Mouse (Mus musculus) adrenal gland (tissue): Measurements from ENCODE around the gene Ankrd13a.
"Not testable (repeated sequence)": the region's sequence is repeated elsewhere in the genome, so short reads cannot be mapped to it uniquely, and the experiment has no call there.

Experiments
- intact Hi-C: fragments of 180-260 bp; cut with DNase I; formaldehyde crosslinking; loops from one replicate; pipeline ENCODE4 v1.15.1; 2025
- microRNA-seq, 2 experiments: library from miRNA; unstranded; fragments of <30 nt; microRNA quantifications; one replicate each; pipeline ENCODE4; 2019

Gene Ankrd13a

DNA sequence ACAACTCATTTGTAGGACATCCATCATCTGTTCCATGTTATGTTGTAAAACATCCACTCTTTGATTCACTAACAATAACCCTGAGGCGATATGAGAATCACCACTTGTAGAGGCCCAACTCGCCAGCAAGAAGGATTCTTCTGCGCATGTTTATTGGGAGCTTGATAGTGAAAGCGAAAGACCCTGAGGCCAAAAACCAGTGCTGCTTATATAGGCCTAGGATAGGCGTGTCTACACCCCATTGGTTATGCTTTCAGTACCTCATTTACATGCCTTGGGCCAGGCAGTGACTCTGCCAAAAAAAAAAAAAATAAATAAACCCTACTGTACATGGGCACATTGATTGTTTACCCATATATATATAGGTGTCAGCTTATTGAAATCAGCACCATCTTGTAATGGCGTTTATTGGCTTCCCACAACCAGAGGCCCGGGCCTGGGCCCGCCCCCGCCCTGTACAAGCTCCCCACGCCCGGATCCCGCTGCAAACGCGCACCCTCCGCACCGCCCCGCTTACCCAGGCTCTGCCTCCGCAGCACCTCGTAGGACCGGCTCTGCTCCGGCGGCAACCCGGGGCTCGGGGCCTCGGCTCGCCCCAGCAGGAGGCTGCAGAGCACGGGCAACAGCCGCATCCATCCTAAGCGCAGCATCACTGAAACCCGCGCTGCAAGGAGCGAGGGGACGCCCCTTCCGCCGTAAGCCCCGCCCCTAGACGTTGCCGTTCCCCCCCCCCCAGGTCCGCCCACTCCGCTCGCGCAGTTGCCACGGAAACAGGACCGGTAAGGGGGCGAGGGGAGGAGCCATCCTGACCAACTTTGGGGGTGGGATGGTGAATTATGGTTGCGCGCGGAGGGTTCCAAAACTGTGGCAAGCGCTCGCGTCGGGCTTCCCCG lies 48.6 kb downstream of the Ankrd13a start, which contains the start of gene 1500011B03Rik:
TSS of gene 1500011B03Rik (minus strand) at position 673 of the 893 bp plus-strand sequence.
- intact Hi-C loops, result loop anchor here (5.0 kb wide), 1 partner anchor 79 kb away; no protein-coding TSS in a partner anchor

DNA sequence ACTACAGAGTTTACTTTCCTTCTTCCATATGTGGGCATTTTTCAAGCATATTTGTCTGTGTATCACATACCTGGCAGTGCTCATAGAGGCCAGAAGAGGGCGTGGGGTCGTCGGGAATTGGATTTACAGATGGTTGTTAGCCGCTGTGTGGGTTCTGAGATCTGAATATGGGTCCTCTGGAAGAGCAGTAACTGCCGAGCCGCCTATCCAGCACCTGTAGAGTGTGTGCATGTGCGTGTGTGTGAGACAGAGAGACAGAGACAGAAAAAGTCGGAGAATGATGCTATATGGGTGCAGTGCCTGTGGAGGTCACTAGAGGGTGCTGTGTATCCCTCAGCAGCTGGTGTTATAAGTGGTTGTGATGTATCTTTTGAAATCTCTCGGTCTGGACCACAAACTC lies 49.7 kb downstream of the Ankrd13a start:
- intact Hi-C loops, result loop anchor here (5.0 kb wide), 1 partner anchor 78 kb away; no protein-coding TSS in a partner anchor

DNA sequence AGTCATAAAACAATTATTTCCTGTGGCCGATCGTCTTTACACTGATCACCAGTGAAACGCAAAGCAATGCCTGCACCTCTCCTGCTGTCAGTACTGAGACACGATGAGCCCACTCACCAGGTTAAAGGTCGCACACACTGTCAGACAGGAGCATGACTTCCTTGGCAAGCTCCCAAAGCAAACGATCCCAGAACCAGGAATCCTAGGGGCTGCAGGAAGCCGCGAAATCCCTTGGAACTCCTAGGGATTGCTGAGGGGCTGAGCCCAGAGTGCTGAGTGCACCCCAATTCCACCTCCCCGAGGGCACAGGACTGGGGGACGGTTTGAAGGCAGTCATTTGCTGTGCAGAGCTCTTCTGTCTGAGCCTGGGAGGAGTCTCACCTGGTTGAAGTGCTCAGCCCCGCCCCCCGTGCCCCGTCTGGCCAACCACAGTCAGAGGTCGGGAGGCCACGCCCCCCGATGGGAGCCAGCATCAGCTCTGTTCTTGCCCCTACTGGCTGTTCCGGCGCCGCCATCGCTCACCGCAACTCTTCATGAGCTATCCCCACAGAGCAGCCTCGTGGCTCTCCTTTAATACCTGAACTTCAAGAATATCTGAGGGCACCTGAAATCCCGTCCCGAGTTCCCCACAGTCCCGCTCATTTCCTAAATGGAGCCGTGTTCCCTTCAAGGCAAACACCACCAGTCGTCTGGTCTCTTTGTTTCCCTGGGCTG lies 51.7 kb downstream of the Ankrd13a start:
- intact Hi-C loops, result no loop called here

DNA sequence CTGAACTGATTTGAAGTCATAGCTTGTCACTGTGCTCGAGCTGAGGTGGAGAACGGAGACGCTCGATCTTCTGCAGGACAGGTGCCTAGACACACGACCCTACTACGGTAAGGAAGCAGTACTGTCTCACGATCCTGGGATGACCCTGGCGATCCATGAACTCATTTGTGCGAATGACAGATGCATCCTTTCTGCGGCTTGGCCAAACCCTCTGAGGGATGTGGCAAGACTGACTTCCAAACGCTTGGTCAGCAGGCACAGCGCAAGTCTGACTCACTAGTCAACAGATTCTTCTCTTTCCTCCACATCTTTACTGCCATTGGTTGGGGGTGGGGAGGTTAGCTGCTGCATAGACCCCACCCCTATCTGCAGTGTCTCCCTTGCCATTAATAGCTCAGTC lies 53.0 kb downstream of the Ankrd13a start:
- intact Hi-C loops, result no loop called here

DNA sequence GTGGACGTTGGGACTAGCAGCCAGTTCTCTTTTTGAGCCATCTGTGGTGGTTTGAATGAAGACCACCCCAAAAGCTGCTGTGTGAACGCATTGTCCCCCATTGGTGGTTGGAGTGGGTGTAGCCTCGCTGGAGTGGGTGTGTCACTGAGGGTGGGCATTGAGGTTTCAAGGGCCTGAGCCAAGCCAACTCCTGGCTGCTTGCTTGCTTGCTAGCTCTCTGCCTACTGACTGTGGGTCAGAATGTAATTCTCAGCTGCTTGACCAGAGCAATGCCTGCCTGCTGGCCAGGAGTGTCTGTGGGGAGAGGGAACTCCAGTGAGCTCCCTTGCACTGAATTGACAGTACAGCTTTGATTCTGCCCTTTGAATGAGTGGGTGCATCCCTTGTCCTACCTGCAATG lies 55.3 kb downstream of the Ankrd13a start:
- intact Hi-C loops, result no loop called here

DNA sequence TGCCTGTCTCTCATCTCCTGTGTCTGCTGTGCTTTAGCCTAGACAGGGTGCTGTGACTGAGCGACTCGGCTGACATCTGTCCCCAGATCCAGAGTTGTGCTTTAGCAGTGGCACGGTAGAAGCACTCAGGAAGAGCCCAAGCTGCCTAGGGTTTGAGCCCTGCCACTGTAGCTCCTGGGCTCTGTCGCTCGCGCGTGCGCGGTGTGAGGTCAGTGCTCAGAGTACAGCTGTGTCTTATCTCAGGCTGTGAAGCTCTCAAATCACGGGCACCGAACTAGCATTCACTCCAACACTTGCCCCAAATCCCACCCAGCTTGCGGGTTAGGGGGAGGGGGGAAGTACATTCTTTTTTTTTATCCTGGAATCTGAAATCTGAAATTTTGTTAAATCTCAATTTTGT lies 62.4 kb downstream of the Ankrd13a start:
- intact Hi-C loops, result no loop called here

DNA sequence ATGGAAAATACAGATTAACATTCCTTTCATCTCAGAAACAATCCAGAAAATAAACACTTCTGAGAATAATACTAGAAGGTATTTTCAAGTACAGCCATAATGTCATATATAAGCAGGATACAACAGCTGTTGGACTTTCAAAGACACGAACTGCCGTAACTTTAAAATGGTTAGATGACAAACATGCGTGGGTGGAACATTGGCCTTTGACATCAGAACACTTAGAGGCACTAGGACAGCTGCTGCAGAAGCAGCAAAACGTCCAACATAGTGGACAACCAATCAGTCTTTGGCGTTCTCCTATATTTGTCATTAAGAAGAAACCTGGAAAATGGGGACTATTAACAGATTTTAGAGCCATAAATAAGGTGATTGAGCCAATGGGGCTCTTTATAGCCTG lies 66.0 kb downstream of the Ankrd13a start:
- intact Hi-C loops, result not testable (repeated sequence)

DNA sequence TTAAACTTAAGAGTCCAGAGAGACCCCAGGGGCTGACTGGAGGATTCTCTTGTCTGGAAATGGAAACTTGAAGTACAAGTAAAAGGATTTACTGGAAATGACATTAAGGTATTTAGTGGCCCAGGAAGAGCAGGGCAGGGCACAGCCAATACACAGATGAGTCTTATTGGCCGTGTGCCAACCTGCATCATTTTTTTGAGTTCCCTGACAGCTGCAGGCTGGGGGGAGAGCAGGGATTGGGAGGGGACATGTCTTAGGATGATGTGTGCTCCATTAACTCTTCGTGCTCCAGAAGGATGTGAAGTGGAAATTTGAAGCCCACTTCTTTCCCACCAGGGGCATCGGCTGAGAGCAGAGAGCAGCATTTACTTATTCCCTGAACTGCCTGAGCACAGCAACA lies 67.7 kb downstream of the Ankrd13a start:
- intact Hi-C loops, result not testable (repeated sequence)

DNA sequence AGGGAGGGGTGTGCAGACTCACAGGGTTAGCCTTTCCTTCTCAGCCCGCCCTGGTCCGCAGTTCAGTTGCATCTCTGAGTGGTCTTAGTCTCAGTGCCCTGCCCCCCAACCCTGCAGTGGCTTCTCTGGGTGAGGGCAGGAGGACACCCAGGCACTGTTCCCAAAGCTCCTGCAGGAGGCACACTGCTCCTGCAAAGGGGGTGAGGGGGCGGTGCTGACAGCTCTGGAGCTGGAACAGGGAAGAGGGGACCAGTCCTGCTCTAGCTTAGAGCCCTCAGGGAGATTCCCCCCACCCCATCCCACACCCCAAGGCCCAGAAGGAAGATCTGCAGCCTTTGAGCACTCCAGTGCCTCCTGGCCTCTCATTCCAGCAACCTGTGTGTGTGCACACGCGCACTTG lies 68.2 kb downstream of the Ankrd13a start:
- intact Hi-C loops, result no loop called here

DNA sequence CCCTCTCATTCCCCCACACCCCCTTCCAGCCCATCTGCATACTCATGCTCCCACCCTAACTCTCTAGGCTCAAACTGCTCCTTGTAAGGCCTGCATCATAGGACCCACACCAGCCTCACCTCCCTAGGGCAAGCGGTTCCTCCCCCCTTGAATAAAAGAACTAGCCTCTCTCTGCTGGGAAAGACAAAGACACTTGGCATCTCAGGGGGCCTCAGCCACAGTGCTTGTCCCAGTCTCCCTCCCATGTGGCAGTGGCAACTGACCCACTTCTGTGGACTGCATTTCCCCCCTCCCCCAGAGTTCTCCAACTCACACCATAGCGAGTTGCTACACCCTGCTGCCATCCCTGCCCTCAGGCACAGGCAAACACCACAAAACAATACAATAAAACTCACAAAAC lies 69.9 kb downstream of the Ankrd13a start:
- intact Hi-C loops, result not testable (repeated sequence)

DNA sequence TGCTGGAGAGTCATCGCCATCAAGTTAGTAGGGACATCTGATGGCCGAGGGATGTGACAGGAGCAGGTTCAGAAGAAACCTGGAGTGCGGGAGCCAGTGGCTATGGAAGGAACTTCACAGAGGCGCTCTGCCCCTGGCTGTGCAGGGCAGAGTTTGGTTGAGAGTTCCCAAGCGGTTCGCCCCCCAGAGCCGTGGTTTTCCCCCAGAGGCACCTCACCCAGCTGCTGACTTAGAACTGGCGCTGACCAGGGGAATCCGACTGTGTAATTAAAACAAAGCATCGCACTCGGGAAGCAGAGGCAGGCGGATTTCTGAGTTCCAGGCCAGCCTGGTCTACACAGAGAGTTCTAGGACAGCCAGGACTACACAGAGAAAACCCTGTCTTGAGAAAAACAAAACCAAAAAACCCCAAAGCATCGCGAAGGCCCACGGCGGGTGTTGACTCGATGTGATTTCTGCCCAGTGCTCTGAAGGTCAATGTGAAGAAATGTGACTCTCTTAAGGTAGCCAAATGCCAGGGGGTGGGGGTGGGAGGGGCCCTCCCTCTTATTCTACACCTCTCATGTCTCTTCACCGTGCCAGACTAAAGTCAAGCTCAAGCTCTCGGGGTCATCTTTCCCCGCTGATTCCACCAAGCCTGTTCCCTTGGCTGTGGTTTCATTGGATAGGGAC lies 77.2 kb downstream of the Ankrd13a start:
- intact Hi-C loops, result no loop called here

DNA sequence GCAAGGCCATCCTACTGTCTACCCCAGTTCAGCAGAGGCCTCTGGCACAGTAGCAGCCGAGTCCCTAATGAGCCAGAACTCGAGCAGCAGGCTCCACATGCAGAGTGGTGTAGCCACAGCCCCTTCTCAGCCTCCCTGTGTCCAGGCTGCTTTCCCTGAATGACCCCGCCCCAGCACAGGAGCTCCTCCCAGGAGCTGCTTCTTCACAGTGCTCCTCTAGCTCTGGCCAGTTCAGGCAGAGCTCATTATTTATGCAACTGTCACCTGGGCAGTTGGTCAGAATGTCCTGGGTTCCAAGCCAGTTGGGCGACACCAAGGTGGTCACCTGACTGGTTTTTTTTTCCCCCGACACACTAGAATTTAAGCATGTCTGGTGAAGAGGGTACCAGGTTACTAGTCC lies 78.9 kb downstream of the Ankrd13a start, which contains the start of gene 4930519G04Rik:
TSS of gene 4930519G04Rik (plus strand) at position 301 of the 400 bp plus-strand sequence.
- intact Hi-C loops, result not testable (repeated sequence)

Small RNA genes lying within 50 kb of the gene (microRNA-seq; reads per million reads assigned to microRNA genes)
- gene Mir6240, result 12.1 to 13.1 reads per million in 2 experiments
